Mouse (Mus musculus) CH12.LX (cell line): ENCODE measurements around the gene Pitpnm2.

ENCODE experiments used
- CHD1 ChIP-seq: IDR thresholded peaks from 2 replicates; pipeline ENCODE4 v1.6.1; 2012; ENCODE audit warnings: low read depth, low read length, improper control_type of control experiment, inconsistent platforms
- CTCF ChIP-seq, 2 experiments: IDR thresholded peaks in 1 of 2; conservative IDR thresholded peaks in 1 of 2; 2 replicates each; pipeline ENCODE4 v1.5.1; 2011 to 2012; ENCODE audit warnings: low read depth in 2 of 2, low read length in 2 of 2, improper control_type of control experiment in 1 of 2, inconsistent platforms in 1 of 2, mild to moderate bottlenecking in 1 of 2, moderate library complexity in 1 of 2
- KAT2A ChIP-seq: IDR thresholded peaks from 2 replicates; pipeline ENCODE4 v1.6.1; 2012; ENCODE audit warnings: low read length, improper control_type of control experiment, inconsistent platforms; ENCODE audit not compliant: insufficient replicate concordance
- MAFK ChIP-seq: IDR thresholded peaks from 2 replicates; pipeline ENCODE4 v1.6.1; 2011; ENCODE audit warnings: low read length, improper control_type of control experiment; ENCODE audit not compliant: insufficient replicate concordance
- MAX ChIP-seq: IDR thresholded peaks from 2 replicates; pipeline ENCODE4 v1.6.1; 2011; ENCODE audit warnings: low read length, improper control_type of control experiment
- MAZ ChIP-seq: IDR thresholded peaks from 2 replicates; pipeline ENCODE4 v1.6.1; 2012; ENCODE audit warnings: low read depth, mild to moderate bottlenecking, inconsistent platforms, low read length, improper control_type of control experiment, moderate library complexity
- MXI1 ChIP-seq: IDR thresholded peaks from 2 replicates; pipeline ENCODE4 v1.6.1; 2011; ENCODE audit warnings: mild to moderate bottlenecking, low read depth, low read length, improper control_type of control experiment
- MYC ChIP-seq: IDR thresholded peaks from 2 replicates; pipeline ENCODE4 v1.6.1; 2011; ENCODE audit warnings: low read depth, mild to moderate bottlenecking, improper control_type of control experiment, low read length
- POLR2A ChIP-seq: IDR thresholded peaks from 2 replicates; pipeline ENCODE4 v1.6.1; 2011; ENCODE audit warnings: low read depth, mild to moderate bottlenecking, improper control_type of control experiment, low read length
- POLR2AphosphoS2 ChIP-seq: IDR thresholded peaks from 2 replicates; pipeline ENCODE4 v1.6.1; 2011; ENCODE audit warnings: low read depth, low read length, improper control_type of control experiment
- UBTF ChIP-seq: IDR thresholded peaks from 2 replicates; pipeline ENCODE4 v1.6.1; 2012; ENCODE audit warnings: low read depth, mild to moderate bottlenecking, inconsistent platforms, low read length, improper control_type of control experiment, moderate library complexity
- ZC3H11A ChIP-seq: IDR thresholded peaks from 2 replicates; pipeline ENCODE4 v1.6.1; 2012; ENCODE audit warnings: low read depth, mild to moderate bottlenecking, inconsistent platforms, low read length, improper control_type of control experiment
- ZNF384 ChIP-seq: IDR thresholded peaks from 2 replicates; pipeline ENCODE4 v1.6.1; 2012; ENCODE audit warnings: low read depth, low read length, improper control_type of control experiment, inconsistent platforms

GRCm38 (mm10) chr5:124194386-124195084 is 55.0 kb downstream of the Pitpnm2 start:
- TF ChIP-seq ZC3H11A (no peak), CTCF (conservative IDR thresholded peaks at IDR 0.05 in 1 of 2, IDR thresholded peaks at IDR 0.05 in 1 of 2; ENCODE audit: low read depth in 2 of 2, low read length in 2 of 2) (no peak), MAFK (no peak), ZNF384 (no peak), MYC (no peak), KAT2A (no peak), POLR2AphosphoS2 (no peak), UBTF (no peak), MAX (no peak), POLR2A (no peak), CHD1 (no peak), MXI1 (no peak), MAZ (no peak)
